Mouse (Mus musculus) embryonic facial prominence, embryonic 15.5 days (tissue): ENCODE measurements around the gene Qrich1. TPM values are rescaled to one million over a fixed set of nuclear protein-coding genes. Genes with fewer than 3 reads are reported as not detected.

Experiments used
- ATAC-seq: fragments of 200-750 bp; cut with Nextera tagmentation; 2 replicates; pipeline ENCODE4 v1.8.0; 2017; ENCODE audit warnings: low read depth, moderate TSS enrichment; ENCODE audit not compliant: insufficient number of reproducible peaks, low FRiP score, low TSS enrichment
- H3K27ac ChIP-seq: fragments of 300-500 bp; sonication (generic); replicated peaks from 2 replicates; pipeline ENCODE4 v1.5.1; 2015; ENCODE audit warnings: mild to moderate bottlenecking, inconsistent platforms
- H3K27me3 ChIP-seq: fragments of 300-500 bp; sonication (generic); 2 replicates; pipeline ENCODE4 v1.6.1; 2015; ENCODE audit warnings: inconsistent platforms
- H3K36me3 ChIP-seq: fragments of 300-500 bp; sonication (generic); 2 replicates; pipeline ENCODE4 v1.6.1; 2015; ENCODE audit warnings: mild to moderate bottlenecking, inconsistent platforms
- H3K4me1 ChIP-seq: fragments of 300-500 bp; sonication (generic); 2 replicates; pipeline ENCODE4 v1.6.1; 2015; ENCODE audit warnings: inconsistent platforms
- H3K4me2 ChIP-seq: fragments of 300-500 bp; sonication (generic); replicated peaks from 2 replicates; pipeline ENCODE4 v1.6.1; 2015; ENCODE audit warnings: mild to moderate bottlenecking, inconsistent platforms
- H3K4me3 ChIP-seq: fragments of 300-500 bp; sonication (generic); replicated peaks from 2 replicates; pipeline ENCODE4 v1.5.1; 2015; ENCODE audit warnings: mild to moderate bottlenecking, inconsistent platforms
- H3K9ac ChIP-seq: fragments of 300-500 bp; sonication (generic); 2 replicates; pipeline ENCODE4 v1.6.1; 2015; ENCODE audit warnings: inconsistent platforms
- H3K9me3 ChIP-seq: fragments of 300-500 bp; sonication (generic); replicated peaks from 2 replicates; pipeline ENCODE4 v1.6.1; 2016; ENCODE audit warnings: inconsistent platforms
- WGBS: fragments of 180-500 bp; shearing (Covaris S2); methylation state at CpG from one replicate; pipeline ENCODE4 v1.1.7; 2015; 5-methylcytosine and 5-hydroxymethylcytosine counted together
- polyA plus RNA-seq: library from polyadenylated mRNA; unstranded; fragments of >200 nt; fragmentation: Nextera tagmentation; extraction: Ambion mirVana; gene quantifications from 2 replicates; pipeline ENCODE4 v1.2.1, GENCODE M21; 2015

Qrich1 gene
- polyA plus RNA-seq, 1 experiment from 2014 or later: 125 TPM

DNA sequence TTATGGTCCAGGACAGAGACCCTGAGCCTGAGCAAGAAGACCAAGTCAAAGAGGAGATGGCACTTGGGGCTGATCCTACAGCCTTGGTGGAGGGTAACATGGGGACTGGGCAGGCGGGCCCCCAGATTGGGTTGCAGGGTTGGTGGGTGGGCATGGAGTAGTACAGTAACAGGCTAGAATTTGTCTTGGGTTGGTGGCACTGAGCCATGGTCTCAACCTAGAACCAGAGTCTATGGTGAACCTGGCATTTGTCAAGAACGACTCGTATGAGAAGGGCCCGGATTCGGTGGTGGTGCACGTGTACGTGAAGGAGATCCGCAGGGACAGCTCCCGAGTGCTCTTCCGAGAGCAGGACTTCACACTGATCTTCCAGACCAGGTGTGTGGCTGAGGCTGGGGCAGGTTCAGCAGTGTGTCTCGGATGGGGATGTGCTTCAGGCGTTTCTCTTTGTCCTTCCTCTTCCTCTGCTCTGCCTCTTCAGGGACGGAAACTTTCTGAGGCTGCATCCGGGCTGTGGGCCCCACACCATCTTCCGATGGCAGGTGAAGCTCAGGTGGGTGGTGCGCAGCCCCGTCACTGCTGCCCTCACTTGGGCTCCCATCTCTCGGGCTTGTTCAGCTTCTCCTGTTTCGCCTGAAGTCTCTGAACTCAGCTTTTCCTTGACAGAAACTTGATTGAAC is 22.3 kb upstream of the Qrich1 start:
- no peaks in the 10 kb centered on the region for H3K27me3 ChIP-seq
- no peaks in the 10 kb centered on the region for H3K9me3 ChIP-seq
- 89% methylated on average over 19 of the region's 19 CpGs for WGBS
- H3K4me1 ChIP-seq: peaks cover 21% of the 10 kb centered on the region
- H3K27ac ChIP-seq: no peak overlapping the region
- no peak for ATAC-seq
- no peak overlapping the region for H3K9ac ChIP-seq
- H3K4me3 ChIP-seq: no peak overlapping the region
- H3K4me2 ChIP-seq: no peak overlapping the region
- peaks cover 77% of the 10 kb centered on the region for H3K36me3 ChIP-seq

DNA sequence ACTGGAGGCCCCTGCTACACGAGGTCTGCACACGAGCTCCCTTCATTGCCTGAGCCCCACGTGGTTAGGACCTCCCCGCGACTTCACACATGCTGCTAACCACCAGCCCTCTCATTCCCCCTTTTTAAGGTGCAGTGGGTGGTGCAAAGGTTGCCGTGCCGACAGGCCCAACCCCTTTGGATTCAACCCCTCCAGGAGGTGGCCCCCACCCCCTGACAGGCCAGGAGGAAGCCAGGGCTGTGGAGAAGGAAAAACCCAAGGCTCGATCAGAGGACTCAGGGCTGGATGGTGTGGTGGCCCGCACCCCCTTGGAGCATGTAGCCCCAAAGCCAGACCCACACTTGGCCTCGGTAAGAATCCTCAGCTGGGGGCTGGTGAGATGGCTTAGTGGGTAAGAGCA is 21.7 kb upstream of the Qrich1 start:
- no peak for ATAC-seq
- Histone ChIP-seq H3K4me2 (no peak overlapping the region), H3K9ac (no peak overlapping the region), H3K36me3 (peaks cover 78% of the 10 kb centered on the region), H3K4me3 (no peak overlapping the region), H3K27ac (no peak overlapping the region), H3K4me1 (peaks cover 20% of the 10 kb centered on the region), H3K27me3 (no peaks in the 10 kb centered on the region), H3K9me3 (no peaks in the 10 kb centered on the region)
- 78% methylated on average over 10 of the region's 10 CpGs for WGBS

DNA sequence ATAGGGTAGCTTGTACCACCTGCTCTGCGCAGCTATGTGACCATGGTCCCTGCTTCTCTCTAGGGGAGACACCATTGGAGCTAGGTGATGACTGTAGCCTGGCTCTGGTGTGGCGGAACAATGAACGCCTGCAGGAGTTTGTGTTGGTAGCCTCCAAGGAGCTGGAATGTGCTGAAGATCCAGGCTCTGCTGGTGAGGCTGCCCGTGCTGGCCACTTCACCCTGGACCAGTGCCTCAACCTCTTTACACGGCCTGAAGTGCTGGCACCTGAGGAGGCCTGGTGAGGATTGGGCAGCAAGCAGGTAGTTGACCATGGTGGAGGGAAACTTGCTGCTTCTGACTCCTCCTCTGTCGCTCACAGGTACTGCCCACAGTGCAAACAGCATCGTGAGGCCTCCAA is 17.4 kb upstream of the Qrich1 start:
- no peak overlapping the region for H3K4me2 ChIP-seq
- no peak overlapping the region for H3K4me3 ChIP-seq
- WGBS: 93% methylated on average over 7 of the region's 7 CpGs
- H3K36me3 ChIP-seq: peaks cover 94% of the 10 kb centered on the region
- H3K9ac ChIP-seq: no peak overlapping the region
- no peaks in the 10 kb centered on the region for H3K9me3 ChIP-seq
- no peaks in the 10 kb centered on the region for H3K27me3 ChIP-seq
- H3K4me1 ChIP-seq: no peaks in the 10 kb centered on the region
- no peak overlapping the region for H3K27ac ChIP-seq
- ATAC-seq: no peak

DNA sequence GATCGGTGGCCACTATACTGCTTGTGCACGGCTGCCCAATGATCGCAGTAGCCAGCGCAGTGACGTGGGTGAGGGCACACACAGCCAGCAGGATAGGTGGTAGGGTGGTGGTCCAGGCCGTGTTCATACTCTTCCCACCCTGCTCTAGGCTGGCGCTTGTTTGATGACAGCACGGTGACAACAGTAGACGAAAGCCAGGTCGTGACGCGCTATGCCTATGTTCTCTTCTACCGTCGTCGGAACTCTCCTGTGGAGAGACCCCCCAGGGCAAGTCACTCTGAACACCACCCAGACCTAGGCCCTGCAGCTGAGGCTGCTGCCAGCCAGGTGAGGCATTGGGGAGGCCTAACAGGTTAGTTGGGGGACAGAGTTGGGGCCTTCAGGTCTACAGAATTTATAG is 16.7 kb upstream of the Qrich1 start:
- Histone ChIP-seq H3K4me3 (no peak overlapping the region), H3K27me3 (no peaks in the 10 kb centered on the region), H3K9ac (no peak overlapping the region), H3K4me1 (no peaks in the 10 kb centered on the region), H3K4me2 (no peak overlapping the region), H3K27ac (no peak overlapping the region), H3K9me3 (no peaks in the 10 kb centered on the region), H3K36me3 (peaks cover 87% of the 10 kb centered on the region)
- ATAC-seq: no peak
- 91% methylated on average over 15 of the region's 15 CpGs for WGBS

DNA sequence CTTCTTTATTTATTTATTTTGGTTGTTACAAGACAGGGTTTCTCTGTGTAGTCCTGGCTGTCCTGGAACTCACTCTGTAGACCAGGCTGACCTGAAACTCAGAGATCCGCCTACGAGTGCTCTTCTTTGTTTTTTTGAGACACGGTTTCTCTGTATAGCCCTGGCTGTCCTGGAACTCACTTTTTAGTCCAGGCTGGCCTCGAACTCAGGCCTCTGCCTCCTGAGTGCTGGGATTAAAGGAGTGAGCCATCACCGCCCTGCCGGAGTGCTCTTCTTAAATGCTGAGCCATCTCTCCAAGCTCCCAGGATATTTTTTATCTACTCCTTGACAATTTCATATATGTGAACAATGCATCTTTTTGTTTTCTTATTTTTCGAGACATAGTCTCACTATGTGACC is 9.7 kb upstream of the Qrich1 start:
- H3K36me3 ChIP-seq: peaks cover 44% of the 10 kb centered on the region
- peak overlapping the region; percentile 88; the same call in 1 of the 2 replicates for H3K27ac ChIP-seq
- H3K4me3 ChIP-seq: peak overlapping the region; percentile 72; the same call in 1 of the 2 replicates
- no peaks in the 10 kb centered on the region for H3K27me3 ChIP-seq
- H3K9me3 ChIP-seq: no peaks in the 10 kb centered on the region
- 91% methylated on average over 7 of the region's 7 CpGs for WGBS
- no peak for ATAC-seq
- H3K4me1 ChIP-seq: peaks cover 16% of the 10 kb centered on the region
- H3K4me2 ChIP-seq: peak overlapping the region; percentile 60
- H3K9ac ChIP-seq: no peak overlapping the region

DNA sequence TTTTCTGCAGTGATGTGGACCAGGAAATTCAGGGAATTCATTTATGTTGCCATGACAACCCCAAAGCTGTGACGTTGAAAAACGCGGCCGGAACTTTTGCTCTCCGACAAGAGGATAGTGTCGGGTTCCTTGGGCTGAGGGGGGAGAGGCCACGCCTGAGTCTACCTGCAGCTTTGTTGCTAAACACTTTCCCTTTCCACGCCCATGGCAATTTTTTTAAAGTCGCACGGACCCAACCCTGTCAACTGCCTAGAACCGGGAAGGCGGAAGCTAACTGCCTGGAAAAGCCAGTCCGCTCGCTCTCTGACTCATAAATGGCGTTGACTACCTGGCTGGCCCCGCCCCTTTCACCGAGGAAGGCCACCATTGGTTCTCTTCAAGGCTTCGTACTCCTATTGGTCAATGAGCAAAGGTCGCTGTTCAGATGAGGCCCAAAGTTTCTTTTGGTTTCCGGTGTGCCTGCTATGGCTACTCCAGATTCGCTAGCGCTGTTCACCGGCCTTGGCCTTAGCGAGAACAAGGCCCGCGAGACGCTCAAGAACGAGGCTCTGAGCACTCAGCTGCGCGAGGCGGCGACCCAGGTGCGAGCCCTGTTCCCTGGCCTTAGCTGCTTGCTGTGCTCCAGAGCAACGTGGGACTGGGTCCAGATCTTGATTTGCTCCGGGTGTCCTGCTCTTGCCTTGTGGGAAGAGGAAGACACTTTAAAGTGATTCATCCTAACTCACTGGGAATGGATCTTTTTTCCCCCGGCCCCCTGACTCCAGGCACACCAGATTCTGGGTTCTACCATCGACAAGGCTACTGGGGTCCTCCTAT is 8.8 kb upstream of the Qrich1 start, which contains the start of gene Qars:
Gene Qars (plus strand): TSS at position 88 of the 816 bp plus-strand sequence.
- Histone ChIP-seq H3K27me3 (no peaks in the 10 kb centered on the region), H3K27ac (peak within 1 kb of the TSS; percentile 88), H3K9ac (peak within 1 kb of the TSS; percentile 74), H3K9me3 (no peaks in the 10 kb centered on the region), H3K4me2 (peak within 1 kb of the TSS; percentile 60), H3K4me3 (peak within 1 kb of the TSS; percentile 72), H3K36me3 (peaks cover 45% of the 10 kb centered on the region), H3K4me1 (peaks cover 16% of the 10 kb centered on the region)
- ATAC-seq: peak; percentile 97
- under 1% methylated on average over 37 of the region's 37 CpGs for WGBS

DNA sequence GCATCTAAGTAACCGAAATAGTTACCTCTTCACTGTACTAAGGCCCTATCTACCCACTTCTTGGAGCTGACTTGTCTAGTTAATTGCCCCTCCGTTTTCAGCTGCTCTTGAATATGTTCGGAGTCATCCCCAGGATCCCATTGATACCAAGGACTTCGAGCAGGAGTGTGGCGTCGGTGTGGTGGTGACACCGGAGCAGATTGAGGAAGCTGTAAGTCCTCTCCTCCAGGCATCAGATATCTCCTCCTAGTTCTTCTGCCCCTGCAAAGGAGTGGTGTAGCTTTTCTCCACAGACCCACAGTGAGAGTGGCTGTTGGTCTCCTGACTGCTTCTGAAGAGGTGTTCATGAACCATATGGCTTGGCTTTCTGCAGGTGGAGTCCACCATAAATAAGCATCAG is 7.8 kb upstream of the Qrich1 start:
- H3K9me3 ChIP-seq: no peaks in the 10 kb centered on the region
- peak overlapping the region; percentile 74 for H3K9ac ChIP-seq
- H3K4me3 ChIP-seq: peak overlapping the region; percentile 72
- no peaks in the 10 kb centered on the region for H3K27me3 ChIP-seq
- peaks cover 16% of the 10 kb centered on the region for H3K4me1 ChIP-seq
- no peak for ATAC-seq
- H3K27ac ChIP-seq: no peak overlapping the region
- WGBS: 82% methylated on average over 7 of the region's 7 CpGs
- H3K4me2 ChIP-seq: peak overlapping the region; percentile 60
- H3K36me3 ChIP-seq: peaks cover 45% of the 10 kb centered on the region

DNA sequence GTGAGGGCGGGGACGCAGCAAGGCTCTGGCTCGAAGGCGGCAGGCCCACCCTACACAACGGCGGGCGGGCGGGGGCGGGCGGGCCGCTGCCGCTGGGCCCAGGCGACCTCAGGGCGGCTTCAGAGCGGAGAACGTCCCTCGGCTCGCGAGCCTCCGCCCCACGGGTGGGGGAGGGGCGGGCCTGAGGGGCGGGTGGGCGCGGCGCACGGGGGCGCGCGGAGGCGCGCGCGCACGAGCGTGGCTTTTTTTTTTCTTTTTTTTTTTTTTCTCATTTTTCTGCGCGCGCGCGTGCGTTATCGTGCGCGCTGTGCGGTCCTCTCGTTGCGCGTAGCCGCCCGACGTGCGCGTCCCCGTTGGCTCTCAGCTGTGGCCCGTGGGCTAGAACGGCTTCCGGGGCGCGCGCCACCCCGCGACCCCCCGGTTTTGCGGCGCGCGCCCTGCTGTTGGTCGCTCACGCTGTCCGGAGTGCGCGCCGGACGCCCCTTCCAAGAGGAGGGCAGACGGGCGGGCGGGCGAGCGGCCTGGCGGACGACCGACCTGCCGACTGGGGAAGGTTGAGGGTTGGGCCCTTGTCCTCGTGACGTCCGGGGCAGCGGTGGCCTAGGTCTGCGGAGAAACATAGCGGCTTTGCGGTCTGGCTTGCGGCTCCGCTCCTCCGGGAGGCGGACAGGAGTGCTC is 786 bp downstream of the Qrich1 start:
- Histone ChIP-seq H3K4me1 (peaks cover 22% of the 10 kb centered on the region; the same call in 1 of the 2 replicates), H3K9me3 (no peaks in the 10 kb centered on the region), H3K4me3 (peak overlapping the region; percentile 100), H3K4me2 (peak overlapping the region; percentile 61), H3K27me3 (no peaks in the 10 kb centered on the region), H3K27ac (peak overlapping the region; percentile 98), H3K36me3 (peaks cover 41% of the 10 kb centered on the region), H3K9ac (peak overlapping the region; percentile 91)
- WGBS: under 1% methylated on average over 68 of the region's 95 CpGs
- ATAC-seq: peak; percentile 80

DNA sequence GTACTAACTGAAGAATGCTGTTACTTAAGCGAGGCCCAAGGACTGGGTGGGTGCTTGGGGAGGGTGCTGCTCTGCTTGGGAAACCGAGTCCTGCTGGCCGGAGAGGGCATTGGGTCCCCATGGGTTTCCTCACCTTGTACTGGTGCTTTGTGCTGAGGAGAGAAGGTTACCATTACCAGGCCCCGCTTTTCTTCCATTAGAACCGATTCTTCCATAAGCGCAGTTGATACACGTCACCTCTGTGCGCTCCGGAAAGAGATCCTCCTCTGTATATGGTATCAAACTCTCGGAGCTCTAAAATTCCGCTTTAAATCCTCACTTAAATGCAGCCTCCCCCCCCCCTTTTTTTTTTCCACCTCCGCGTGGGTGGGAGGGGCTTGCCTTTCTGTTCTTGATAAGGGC is 1.3 kb downstream of the Qrich1 start:
- Histone ChIP-seq H3K9me3 (no peaks in the 10 kb centered on the region), H3K4me3 (peak overlapping the region; percentile 100), H3K36me3 (peaks cover 35% of the 10 kb centered on the region), H3K27ac (peak overlapping the region; percentile 98), H3K4me1 (peaks cover 22% of the 10 kb centered on the region; the same call in 1 of the 2 replicates), H3K27me3 (no peaks in the 10 kb centered on the region), H3K4me2 (peak overlapping the region; percentile 61), H3K9ac (peak overlapping the region; percentile 91)
- WGBS: 0% methylated on average over 13 of the region's 13 CpGs
- ATAC-seq: 0 out of 2 replicates have a peak, but pooled peaks have one; percentile 6

DNA sequence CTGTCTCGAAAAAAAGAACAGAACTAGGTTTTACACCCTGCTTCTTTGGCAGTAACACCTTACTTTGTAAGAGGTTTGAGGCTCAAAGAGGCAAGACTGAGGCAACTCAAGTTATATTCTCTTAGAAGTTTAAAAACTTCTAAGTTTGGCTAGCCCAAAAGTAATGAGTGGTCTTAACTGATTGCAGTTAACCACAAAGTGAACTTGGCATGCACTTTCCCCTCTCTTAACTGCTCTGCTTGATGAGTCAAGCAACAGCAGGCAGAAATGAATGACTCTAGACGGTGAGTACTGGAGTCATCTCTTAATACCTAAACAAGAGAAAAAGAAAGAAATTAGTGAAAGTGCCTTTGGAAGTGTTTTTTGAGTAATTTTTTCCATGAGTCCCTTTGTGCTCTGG is 5.0 kb downstream of the Qrich1 start:
- Histone ChIP-seq H3K27ac (no peak overlapping the region), H3K4me3 (no peak overlapping the region), H3K4me1 (peaks cover 14% of the 10 kb centered on the region; the same call in 1 of the 2 replicates), H3K27me3 (no peaks in the 10 kb centered on the region), H3K9ac (no peak overlapping the region), H3K4me2 (no peak overlapping the region), H3K9me3 (no peaks in the 10 kb centered on the region), H3K36me3 (peaks cover 13% of the 10 kb centered on the region)
- no peak for ATAC-seq
- 79% methylated on average over 2 of the region's 2 CpGs for WGBS

DNA sequence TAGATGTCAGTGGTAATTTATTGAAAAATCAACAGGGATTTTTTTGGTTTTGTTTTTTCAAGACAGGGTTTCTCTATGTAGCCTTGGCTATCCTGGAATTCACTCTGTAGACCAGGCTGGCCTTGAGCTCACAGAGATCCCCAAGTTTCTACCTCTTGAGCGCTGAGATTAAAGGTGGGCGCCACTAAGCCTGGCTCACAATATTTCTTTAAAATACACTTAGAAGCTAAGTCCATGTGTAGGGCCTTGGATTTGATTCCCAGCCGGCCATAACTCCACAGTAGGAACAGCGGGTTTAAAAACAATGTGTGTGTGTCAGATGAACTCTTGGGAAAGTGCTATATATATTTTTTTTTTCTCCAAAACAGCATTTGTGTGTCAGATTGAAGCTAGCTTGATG is 6.7 kb downstream of the Qrich1 start:
- no peaks in the 10 kb centered on the region for H3K9me3 ChIP-seq
- ATAC-seq: no peak
- peaks cover 14% of the 10 kb centered on the region; the same call in 1 of the 2 replicates for H3K4me1 ChIP-seq
- H3K9ac ChIP-seq: no peak overlapping the region
- H3K4me3 ChIP-seq: no peak overlapping the region
- H3K36me3 ChIP-seq: peaks cover 15% of the 10 kb centered on the region
- H3K27ac ChIP-seq: no peak overlapping the region
- no peak overlapping the region for H3K4me2 ChIP-seq
- H3K27me3 ChIP-seq: no peaks in the 10 kb centered on the region
- 94% methylated on average over 4 of the region's 4 CpGs for WGBS
